Mouse (Mus musculus) lung, postnatal 4 days (tissue): ENCODE measurements around the gene Gon7.

Experiments used
- DNase-seq, 2 experiments: peaks; one replicate each; pipeline ENCODE4 v3.0.0; 2021

Gene Gon7

DNA sequence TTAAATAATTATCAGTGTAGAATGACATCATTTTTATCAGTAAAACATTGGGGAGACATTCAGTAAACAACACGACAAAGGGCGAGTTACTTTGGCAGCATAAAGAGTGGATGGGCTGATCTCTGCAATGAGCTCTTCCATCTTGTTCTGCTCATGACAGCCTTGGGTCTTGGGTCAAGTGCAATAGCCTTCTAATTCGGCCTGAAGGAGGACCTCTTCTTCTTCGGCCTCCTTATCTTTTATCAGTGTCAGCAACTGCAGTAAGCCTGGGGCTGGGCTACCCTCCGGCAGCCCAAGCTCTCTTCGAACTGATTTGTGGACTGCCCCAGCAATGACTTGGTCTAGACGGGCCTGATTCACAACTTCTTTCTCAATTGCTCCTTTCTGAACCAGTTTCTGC, 15.5 kb downstream of the Gon7 start:
- DNase-seq: no peak

GRCm38 (mm10) chr12:102740285-102740684, 17.3 kb downstream of the Gon7 start:
- no peak for DNase-seq

DNA sequence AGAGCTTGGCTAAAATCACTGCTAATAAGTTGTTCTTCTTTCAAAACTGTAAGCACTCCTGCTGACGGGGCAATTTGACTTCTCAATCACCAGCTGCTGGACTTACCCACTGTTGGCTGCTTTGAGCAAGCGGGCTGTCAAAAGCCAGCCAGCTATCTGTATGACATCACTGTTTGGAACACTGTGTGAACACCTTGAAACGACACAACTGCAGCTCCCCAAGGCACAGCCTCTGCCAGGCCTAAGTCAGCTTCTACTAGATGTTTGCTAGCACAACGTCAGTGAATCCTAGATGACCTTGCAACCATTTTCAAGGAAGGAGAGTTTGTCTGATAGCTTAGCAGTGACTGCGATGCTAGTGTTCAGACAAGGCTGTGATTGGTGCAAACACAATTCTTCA, 18.5 kb downstream of the Gon7 start:
- no peak for DNase-seq

DNA sequence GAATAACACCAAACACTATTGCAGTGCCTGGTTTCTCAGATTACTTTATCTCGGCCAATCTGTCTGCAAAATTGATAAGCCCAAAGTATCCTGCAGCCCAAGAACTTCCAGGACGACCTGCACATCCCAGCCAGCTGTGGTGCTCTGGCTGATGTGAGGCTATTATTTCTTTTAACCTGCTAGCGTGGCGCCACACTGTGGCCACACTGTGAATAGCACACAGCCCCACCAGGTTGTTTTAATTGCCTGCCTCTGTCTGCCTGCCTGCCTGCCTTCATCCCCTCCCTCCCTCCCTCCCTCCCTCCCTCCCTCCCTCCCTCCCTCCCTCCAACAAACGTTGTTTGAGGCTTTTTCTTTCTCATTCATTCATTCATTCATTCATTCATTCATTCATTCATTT, 24.2 kb downstream of the Gon7 start:
- DNase-seq: peak; percentile 66 to 77

GRCm38 (mm10) chr12:102730798-102731619, 26.6 kb downstream of the Gon7 start:
- DNase-seq: no peak

GRCm38 (mm10) chr12:102729855-102730797, 27.5 kb downstream of the Gon7 start:
- DNase-seq: peak; percentile 75 to 79

DNA sequence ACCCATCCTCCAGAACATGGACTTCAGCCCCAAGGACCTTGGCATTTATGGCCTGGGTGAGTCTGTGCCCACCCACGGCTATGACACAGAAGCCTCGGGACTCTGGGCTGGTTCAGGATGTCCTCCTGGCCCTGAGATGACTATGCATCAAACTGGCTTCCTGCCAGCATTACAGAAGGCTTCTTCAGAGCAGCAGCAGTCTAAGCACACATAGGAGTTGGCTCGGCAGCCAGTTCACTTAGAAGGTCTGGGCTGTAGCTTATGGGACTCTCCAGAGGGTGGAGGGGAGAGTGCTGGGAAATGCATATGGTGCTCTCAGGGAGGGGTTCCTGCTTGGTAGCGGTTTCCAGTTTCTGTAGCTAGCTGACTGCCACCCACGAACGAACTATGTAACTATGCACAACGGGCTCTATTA, 31.8 kb downstream of the Gon7 start:
- DNase-seq: no peak

- DNase-seq: no peak
Measured at GRCm38 (mm10) chr12:102725146-102725545, 32.5 kb downstream of the Gon7 start.

GRCm38 (mm10) chr12:102723861-102724260, 33.7 kb downstream of the Gon7 start:
- DNase-seq: no peak

DNA sequence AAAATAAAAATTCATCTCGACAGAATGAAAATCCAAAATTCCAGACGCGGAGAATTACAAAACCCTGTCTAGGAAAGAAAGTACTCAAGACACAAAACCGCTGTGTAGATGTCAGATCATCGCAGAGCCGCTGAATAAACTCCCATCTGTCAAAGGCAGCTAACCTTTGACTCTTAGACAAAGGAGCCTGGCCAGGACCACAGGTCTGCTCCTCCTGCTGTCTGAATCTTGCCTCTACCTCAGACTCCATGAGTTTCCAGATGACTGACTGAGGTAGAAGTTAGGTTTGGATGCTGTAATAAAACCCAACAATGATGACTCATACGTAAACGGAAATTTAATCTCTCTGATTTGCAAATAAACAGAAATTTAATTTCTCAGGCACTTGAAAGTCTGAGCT, 34.6 kb downstream of the Gon7 start:
- DNase-seq: no peak

GRCm38 (mm10) chr12:102722451-102722850, 35.2 kb downstream of the Gon7 start:
- no peak for DNase-seq

GRCm38 (mm10) chr12:102719552-102720315, 37.9 kb downstream of the Gon7 start:
- peak in 1 of 2 experiments; percentile 54 for DNase-seq

GRCm38 (mm10) chr12:102714654-102715395, 42.8 kb downstream of the Gon7 start:
- DNase-seq: no peak

DNA sequence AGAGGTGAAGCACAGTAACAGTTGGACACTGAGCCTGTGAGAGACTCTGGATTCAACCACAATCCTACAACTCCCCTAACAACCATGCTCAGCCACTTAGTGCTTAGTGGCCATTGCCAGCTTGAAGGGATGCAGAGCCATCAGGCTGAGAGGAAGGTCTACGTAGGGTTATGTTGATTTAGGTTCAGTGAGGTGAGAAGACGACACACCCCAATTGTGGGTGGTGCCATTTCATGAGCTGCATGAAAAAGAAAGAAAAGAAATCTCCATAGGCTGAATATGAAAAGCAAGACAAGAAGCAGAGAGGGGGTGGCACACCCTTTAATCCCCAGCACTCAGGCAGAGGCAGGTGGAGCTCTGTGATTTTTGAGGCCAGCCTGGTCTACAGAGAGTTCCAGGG, 43.5 kb downstream of the Gon7 start:
- no peak for DNase-seq

DNA sequence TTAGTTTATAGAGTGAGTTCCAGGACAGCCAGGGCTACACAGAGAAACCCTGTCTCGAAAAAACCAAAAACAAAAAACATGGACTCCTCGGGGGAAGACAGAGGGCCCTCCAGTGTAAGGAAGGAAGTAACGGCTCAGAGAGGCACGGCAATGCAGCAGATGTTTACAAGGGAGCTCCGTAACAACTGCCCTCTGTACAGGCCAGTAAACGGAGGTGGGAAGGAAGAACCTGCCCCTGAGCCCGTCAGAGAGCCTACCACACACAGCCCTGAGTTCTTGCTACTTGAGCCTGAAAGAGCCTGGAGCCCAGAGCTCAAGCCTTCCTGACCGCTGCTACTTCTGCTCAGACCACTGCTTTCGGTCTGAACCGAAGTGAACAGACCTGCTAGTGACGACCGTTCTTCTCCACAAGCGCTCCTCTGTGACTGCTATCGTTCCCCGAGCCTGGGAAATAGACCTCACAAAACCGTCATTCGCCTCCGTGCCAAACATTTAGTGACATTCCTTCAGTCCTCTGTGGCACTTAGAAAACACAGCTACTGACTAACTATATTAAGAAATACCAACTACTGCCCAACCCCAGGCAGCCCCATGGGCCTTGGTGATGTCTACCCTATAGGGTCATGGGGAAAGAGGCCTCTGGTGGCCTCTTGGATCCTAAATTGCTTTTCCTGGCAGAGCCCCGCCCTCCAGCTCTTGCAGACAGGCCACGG, 44.3 kb downstream of the Gon7 start:
- DNase-seq: no peak

GRCm38 (mm10) chr12:102710851-102711375, 46.7 kb downstream of the Gon7 start:
- no peak for DNase-seq

GRCm38 (mm10) chr12:102709896-102710295, 47.7 kb downstream of the Gon7 start:
- DNase-seq: no peak

GRCm38 (mm10) chr12:102708220-102708619, 49.4 kb downstream of the Gon7 start:
- no peak for DNase-seq

DNA sequence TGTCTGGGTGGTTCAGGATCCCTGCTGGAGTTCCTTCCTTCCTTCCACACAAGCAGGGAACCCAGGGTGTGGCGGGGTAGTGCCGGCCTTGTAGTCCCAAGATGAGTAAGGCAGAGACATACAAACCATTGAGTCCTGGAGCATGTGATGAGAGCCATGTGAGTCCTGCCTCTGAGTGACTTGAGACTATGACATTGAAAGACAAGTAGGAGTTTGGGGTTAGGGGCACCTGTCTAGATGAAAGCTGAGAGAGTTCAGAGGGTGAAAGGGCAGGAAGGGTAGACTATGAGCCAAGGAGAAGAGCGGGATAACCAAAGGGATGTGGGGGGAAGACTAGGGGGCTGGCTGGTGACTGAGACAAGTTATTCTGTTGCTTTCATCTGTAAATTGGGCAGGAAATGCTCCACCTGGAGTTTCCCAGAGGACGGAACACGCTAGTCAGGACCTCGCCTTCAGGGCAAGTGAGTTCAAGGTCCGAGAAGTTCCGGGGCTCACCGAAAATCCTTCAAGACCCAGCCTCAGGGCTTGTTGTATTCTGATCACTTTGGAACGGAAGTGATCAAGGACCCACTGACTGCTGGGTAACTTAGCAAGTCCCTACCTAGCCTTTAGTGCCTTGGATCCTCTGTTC, 50.7 kb downstream of the Gon7 start:
- DNase-seq: no peak

- DNase-seq: no peak
Measured at GRCm38 (mm10) chr12:102705906-102706640, 51.5 kb downstream of the Gon7 start.
